Comparison of ENCODE assay signal across 40 mouse cellular contexts in genomic region chr5:30548681-30549080, GRCm38 (mm10). TPM values are rescaled to one million over a fixed set of nuclear protein-coding genes. Genes with fewer than 3 reads are reported as not detected.
"Had no signal": no experiment of that assay in that cellular context is flagged by ENCODE, and none has a peak within 500 bp of the region (broad histone marks: within the 10 kb centered on the region; RNA-seq: fewer than 3 reads in every experiment).

No protein-coding gene starts in this region.

- H3K9me3 ChIP-seq: heart, embryonic 13.5 days; heart, embryonic 15.5 days; hindbrain, embryonic 13.5 days; kidney, embryonic 15.5 days; limb, embryonic 10.5 days; limb, embryonic 12.5 days; liver, embryonic 13.5 days had no signal

- H3K27me3 ChIP-seq: heart, embryonic 13.5 days; heart, embryonic 15.5 days; hindbrain, embryonic 13.5 days; kidney, embryonic 15.5 days had no signal

- H3K9ac ChIP-seq: heart, embryonic 13.5 days; heart, embryonic 15.5 days; hindbrain, embryonic 13.5 days; kidney, embryonic 15.5 days; limb, embryonic 12.5 days; liver, embryonic 13.5 days had no signal

- H3K27ac ChIP-seq: heart, adult 2 months; heart, embryonic 13.5 days; heart, embryonic 15.5 days; hindbrain, embryonic 13.5 days; kidney, embryonic 15.5 days; kidney, postnatal 0 days; limb, embryonic 10.5 days; limb, embryonic 12.5 days; liver, embryonic 13.5 days had no signal

- DNase-seq: gastrocnemius, postnatal 14 days; gastrocnemius, postnatal 36 days; heart, adult 11 months; heart, adult 2 months; heart, postnatal 14 days; heart, postnatal 36 days; kidney, adult 11 months; kidney, adult 2 months; kidney, adult 9 months; kidney, postnatal 14 days; kidney, postnatal 36 days; layer of hippocampus, adult 9-11 months; layer of hippocampus, postnatal 36 days; liver; liver, embryonic 13.5 days had no signal

- ATAC-seq: hindbrain, embryonic 16.5 days; intestine, embryonic 16.5 days had no signal

- H3K4me2 ChIP-seq: heart, embryonic 11.5 days; heart, embryonic 13.5 days; heart, embryonic 15.5 days; hindbrain, embryonic 13.5 days; kidney, embryonic 15.5 days; limb, embryonic 12.5 days; liver, embryonic 11.5 days; liver, embryonic 13.5 days had no signal

- H3K4me3 ChIP-seq: heart, adult 2 months; heart, embryonic 13.5 days; heart, embryonic 15.5 days; hindbrain, embryonic 13.5 days; kidney, embryonic 15.5 days; limb, embryonic 10.5 days; limb, embryonic 12.5 days; liver, embryonic 13.5 days had no signal

- H3K36me3 ChIP-seq: heart, embryonic 13.5 days; heart, embryonic 15.5 days; hindbrain, embryonic 13.5 days; kidney, embryonic 15.5 days; limb, embryonic 10.5 days; limb, embryonic 12.5 days; liver, embryonic 13.5 days had no signal

- H3K4me1 ChIP-seq: kidney, embryonic 15.5 days; liver, embryonic 13.5 days had no signal

RNA-seq across cellular contexts. Expression of gene Cib4, which starts 3.0 kb away (rescaled TPM):
- total RNA-seq: gastrocnemius, adult 18-20 months; gastrocnemius, adult 8-10 months; gastrocnemius, postnatal 14 days; gastrocnemius, postnatal 36 days; heart, adult 2 months; heart, postnatal 14 days; heart, postnatal 36 days; hematopoietic stem cell, adult 5-6 weeks; layer of hippocampus, adult 18-20 months; layer of hippocampus, adult 8-10 months; layer of hippocampus, postnatal 14 days; layer of hippocampus, postnatal 36 days; left cerebral cortex, adult 18-20 months; left cerebral cortex, adult 8-10 months; left cerebral cortex, postnatal 10 days; left cerebral cortex, postnatal 36 days had no signal
- polyA plus RNA-seq: heart, adult 2 months; heart, embryonic 11.5 days; heart, embryonic 13.5 days; heart, embryonic 15.5 days; heart, postnatal 0 days; hindbrain, embryonic 11.5 days; hindbrain, embryonic 13.5 days; hindbrain, embryonic 16.5 days; intestine, embryonic 14.5 days; intestine, embryonic 16.5 days; kidney, adult 2 months; kidney, embryonic 15.5 days; kidney, postnatal 0 days; large intestine, adult 2 months; limb, embryonic 10.5 days; limb, embryonic 12.5 days; liver, embryonic 11.5 days; liver, embryonic 13.5 days had no signal
